Mouse (Mus musculus): Measurements from ENCODE around the gene Atl1. TPM values are rescaled to one million over a fixed set of nuclear protein-coding genes. Genes with fewer than 3 reads are reported as not detected.
A peak's percentile ranks its signal among the peaks of the same experiment; 100 is the strongest.

Gene Atl1
- total and polyA plus RNA-seq, 2 experiments from 2014 or later, result 2.3 to 8.6 TPM

DNA sequence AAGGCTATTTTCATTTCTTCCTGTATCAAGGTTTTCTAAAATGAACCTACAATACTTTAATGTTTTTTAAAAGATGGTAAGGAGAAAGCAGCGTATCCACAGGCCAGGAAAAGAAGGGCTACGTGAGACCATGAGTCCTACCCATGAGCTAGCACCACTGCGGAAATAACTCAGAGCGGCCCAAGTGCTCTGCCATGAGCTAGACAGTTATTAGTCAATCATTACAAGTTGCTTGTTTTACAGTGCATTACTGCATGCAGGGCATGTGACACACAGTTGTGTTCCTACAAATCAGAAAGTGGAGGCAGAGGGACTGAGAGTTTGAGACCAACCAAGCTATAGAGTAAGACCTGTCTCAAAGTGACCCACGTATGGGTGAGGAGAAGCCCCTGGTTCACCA lies 8.4 kb upstream of the Atl1 start:
- Histone ChIP-seq H3K4me3 (ENCODE audit: low read depth, low read length) (no peak overlapping the region), H3K36me3 (replicated peaks; ENCODE audit: control insufficient read depth, insufficient read depth, low read length) (no peaks in the 10 kb centered on the region), H3K27ac (ENCODE audit: low read depth) (no peak overlapping the region), H3K9me3 (replicated peaks; ENCODE audit: control insufficient read depth, low read length) (no peaks in the 10 kb centered on the region), H3K9ac (replicated peaks; ENCODE audit: low read depth, low read length) (no peak overlapping the region), H3K4me2 (ENCODE audit: low read depth, low read length) (no peak overlapping the region), H3K4me1 (ENCODE audit: control insufficient read depth, insufficient read depth) (peaks cover 19% of the 10 kb centered on the region), H3K27me3 (ENCODE audit: control insufficient read depth, insufficient read depth, low read length) (no peaks in the 10 kb centered on the region)
- TF ChIP-seq CTCF (IDR thresholded peaks at IDR 0.05; ENCODE audit: low read depth) (no peak), EP300 (IDR thresholded peaks at IDR 0.05; ENCODE audit: low read depth) (no peak)
- 88% methylated on average over 5 of the region's 5 CpGs for WGBS
- ATAC-seq (ENCODE audit: insufficient read depth, low read depth) (no peak), DNase-seq (ENCODE audit: low spot score) (no peak)

DNA sequence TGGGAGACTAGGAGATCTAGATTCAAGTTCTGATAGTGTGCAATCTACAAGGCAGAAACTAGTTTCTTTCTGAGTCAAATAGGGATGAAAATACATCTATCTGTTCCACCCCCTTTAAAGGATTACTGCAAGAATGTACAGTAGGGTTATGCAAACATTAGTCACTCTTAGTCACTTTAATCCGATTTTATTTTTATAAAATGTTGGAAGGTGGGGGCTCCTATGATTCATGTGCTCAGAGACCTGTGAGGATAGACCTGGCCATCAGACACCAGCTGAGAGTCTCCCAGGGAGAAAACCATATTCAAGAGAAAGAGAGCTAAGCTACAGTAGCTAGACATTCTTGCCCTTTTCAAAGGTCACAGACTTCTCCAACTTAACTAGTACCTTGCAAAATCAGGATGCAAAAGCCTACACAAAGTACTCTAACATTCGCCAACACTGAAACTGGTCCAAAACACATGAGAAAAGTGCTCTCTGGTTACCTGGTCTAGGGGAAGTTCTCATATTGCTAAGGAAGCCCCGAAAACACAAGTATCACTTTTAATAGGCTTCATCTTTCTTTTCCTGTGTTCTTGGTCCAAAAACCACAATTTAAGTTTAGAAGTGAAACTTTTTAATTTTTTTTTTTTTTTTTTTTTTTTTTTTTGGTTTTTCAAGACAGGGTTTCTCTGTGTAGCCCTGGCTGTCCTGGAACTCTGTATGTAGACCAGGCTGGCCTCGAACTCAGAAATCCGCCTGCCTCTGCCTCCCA lies 7.1 kb upstream of the Atl1 start:
- H3K36me3 ChIP-seq (replicated peaks; ENCODE audit: control insufficient read depth, insufficient read depth, low read length), result no peaks in the 10 kb centered on the region
- DNase-seq (ENCODE audit: low spot score) (no peak), ATAC-seq (ENCODE audit: insufficient read depth, low read depth) (no peak)
- no peak overlapping the region for H3K27ac ChIP-seq (ENCODE audit: low read depth)
- no peaks in the 10 kb centered on the region for H3K27me3 ChIP-seq (ENCODE audit: control insufficient read depth, insufficient read depth, low read length)
- H3K9me3 ChIP-seq (replicated peaks; ENCODE audit: control insufficient read depth, low read length), result no peaks in the 10 kb centered on the region
- 90% methylated on average over 5 of the region's 5 CpGs for WGBS
- peaks cover 20% of the 10 kb centered on the region for H3K4me1 ChIP-seq (ENCODE audit: control insufficient read depth, insufficient read depth)
- no peak for TF ChIP-seq EP300 (IDR thresholded peaks at IDR 0.05; ENCODE audit: low read depth)
- no peak for TF ChIP-seq CTCF (IDR thresholded peaks at IDR 0.05; ENCODE audit: low read depth)
- H3K4me2 ChIP-seq (ENCODE audit: low read depth, low read length), result no peak overlapping the region
- no peak overlapping the region for H3K9ac ChIP-seq (replicated peaks; ENCODE audit: low read depth, low read length)
- no peak overlapping the region for H3K4me3 ChIP-seq (ENCODE audit: low read depth, low read length)

- TF ChIP-seq CTCF (IDR thresholded peaks at IDR 0.05; ENCODE audit: low read depth) (no peak), EP300 (IDR thresholded peaks at IDR 0.05; ENCODE audit: low read depth) (no peak)
- ATAC-seq (ENCODE audit: insufficient read depth, low read depth) (no peak), DNase-seq (ENCODE audit: low spot score) (no peak)
- H3K9me3 ChIP-seq (replicated peaks; ENCODE audit: control insufficient read depth, low read length), result no peaks in the 10 kb centered on the region
- no peak overlapping the region for H3K9ac ChIP-seq (replicated peaks; ENCODE audit: low read depth, low read length)
- no peaks in the 10 kb centered on the region for H3K36me3 ChIP-seq (replicated peaks; ENCODE audit: control insufficient read depth, insufficient read depth, low read length)
- no peak overlapping the region for H3K4me3 ChIP-seq (ENCODE audit: low read depth, low read length)
- no peak overlapping the region for H3K4me2 ChIP-seq (ENCODE audit: low read depth, low read length)
- H3K27me3 ChIP-seq (ENCODE audit: control insufficient read depth, insufficient read depth, low read length), result no peaks in the 10 kb centered on the region
- H3K4me1 ChIP-seq (ENCODE audit: control insufficient read depth, insufficient read depth), result peaks cover 32% of the 10 kb centered on the region
- 68% methylated on average over 6 of the region's 6 CpGs for whole genome bisulfite sequencing
- no peak overlapping the region for H3K27ac ChIP-seq (ENCODE audit: low read depth)
These were observed 4.6 kb upstream of the Atl1 start for GRCm38 (mm10) chr12:69887776-69888175.

DNA sequence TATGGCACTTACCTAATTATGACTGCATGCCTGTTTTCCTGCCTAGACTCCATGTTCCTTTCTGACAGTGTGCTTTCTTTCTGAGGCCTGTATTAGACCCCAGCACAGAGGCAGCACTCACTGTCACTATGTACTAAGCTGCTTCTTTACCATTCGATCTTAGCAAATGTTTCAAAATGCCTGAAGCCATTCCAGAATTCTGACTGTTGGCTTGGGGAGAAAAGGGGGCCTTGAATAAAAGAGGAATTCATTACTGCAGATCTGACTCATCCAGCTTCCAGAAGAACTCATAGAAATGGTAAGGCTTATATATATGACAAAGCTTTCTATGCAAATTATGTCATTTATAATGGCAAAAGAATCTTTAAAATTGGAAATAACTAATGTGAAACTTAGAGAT lies 4.1 kb upstream of the Atl1 start:
- no peaks in the 10 kb centered on the region for H3K27me3 ChIP-seq (ENCODE audit: control insufficient read depth, insufficient read depth, low read length)
- H3K9ac ChIP-seq (replicated peaks; ENCODE audit: low read depth, low read length), result no peak overlapping the region
- 59% methylated on average over 1 of the region's 1 CpGs for WGBS
- no peaks in the 10 kb centered on the region for H3K36me3 ChIP-seq (replicated peaks; ENCODE audit: control insufficient read depth, insufficient read depth, low read length)
- no peak for DNase-seq (ENCODE audit: low spot score)
- no peaks in the 10 kb centered on the region for H3K9me3 ChIP-seq (replicated peaks; ENCODE audit: control insufficient read depth, low read length)
- H3K4me2 ChIP-seq (ENCODE audit: low read depth, low read length), result no peak overlapping the region
- ATAC-seq (ENCODE audit: insufficient read depth, low read depth), result no peak
- no peak overlapping the region for H3K27ac ChIP-seq (ENCODE audit: low read depth)
- H3K4me1 ChIP-seq (ENCODE audit: control insufficient read depth, insufficient read depth), result peaks cover 35% of the 10 kb centered on the region
- no peak overlapping the region for H3K4me3 ChIP-seq (ENCODE audit: low read depth, low read length)
- TF ChIP-seq EP300 (IDR thresholded peaks at IDR 0.05; ENCODE audit: low read depth) (no peak), CTCF (IDR thresholded peaks at IDR 0.05; ENCODE audit: low read depth) (no peak)

GRCm38 (mm10) chr12:69890051-69890450 lies 2.4 kb upstream of the Atl1 start:
- H3K9ac ChIP-seq (replicated peaks; ENCODE audit: low read depth, low read length), result peak overlapping the region; percentile 42; the same call in 1 of the 2 replicates
- H3K4me3 ChIP-seq (ENCODE audit: low read depth, low read length), result peak overlapping the region; percentile 89
- peak overlapping the region; percentile 62 for H3K4me2 ChIP-seq (ENCODE audit: low read depth, low read length)
- no peaks in the 10 kb centered on the region for H3K27me3 ChIP-seq (ENCODE audit: control insufficient read depth, insufficient read depth, low read length)
- TF ChIP-seq CTCF (IDR thresholded peaks at IDR 0.05; ENCODE audit: low read depth), result no peak
- no peak for TF ChIP-seq EP300 (IDR thresholded peaks at IDR 0.05; ENCODE audit: low read depth)
- ATAC-seq (ENCODE audit: insufficient read depth, low read depth) (no peak), DNase-seq (ENCODE audit: low spot score) (no peak)
- no peaks in the 10 kb centered on the region for H3K36me3 ChIP-seq (replicated peaks; ENCODE audit: control insufficient read depth, insufficient read depth, low read length)
- peak overlapping the region; percentile 57 for H3K27ac ChIP-seq (ENCODE audit: low read depth)
- H3K9me3 ChIP-seq (replicated peaks; ENCODE audit: control insufficient read depth, low read length), result no peaks in the 10 kb centered on the region
- WGBS, result 38% methylated on average over 6 of the region's 6 CpGs
- peaks cover 36% of the 10 kb centered on the region for H3K4me1 ChIP-seq (ENCODE audit: control insufficient read depth, insufficient read depth)

- Histone ChIP-seq H3K27ac (ENCODE audit: low read depth) (peak overlapping the region; percentile 57), H3K4me2 (ENCODE audit: low read depth, low read length) (peak overlapping the region; percentile 62), H3K36me3 (replicated peaks; ENCODE audit: control insufficient read depth, insufficient read depth, low read length) (no peaks in the 10 kb centered on the region), H3K9me3 (replicated peaks; ENCODE audit: control insufficient read depth, low read length) (no peaks in the 10 kb centered on the region), H3K27me3 (ENCODE audit: control insufficient read depth, insufficient read depth, low read length) (no peaks in the 10 kb centered on the region), H3K4me3 (ENCODE audit: low read depth, low read length) (peak overlapping the region; percentile 89), H3K9ac (replicated peaks; ENCODE audit: low read depth, low read length) (peak overlapping the region; percentile 42), H3K4me1 (ENCODE audit: control insufficient read depth, insufficient read depth) (peaks cover 36% of the 10 kb centered on the region)
- no peak for TF ChIP-seq CTCF (IDR thresholded peaks at IDR 0.05; ENCODE audit: low read depth)
- TF ChIP-seq EP300 (IDR thresholded peaks at IDR 0.05; ENCODE audit: low read depth), result no peak
- 11% methylated on average over 5 of the region's 5 CpGs for WGBS
- DNase-seq (ENCODE audit: low spot score) (no peak), ATAC-seq (ENCODE audit: insufficient read depth, low read depth) (no peak)
These were observed 1.9 kb upstream of the Atl1 start for GRCm38 (mm10) chr12:69890476-69890875.

Measured in heart, postnatal 0 days (tissue).